ENCODE assay signal across 9 mouse cellular contexts in the genomic region with DNA sequence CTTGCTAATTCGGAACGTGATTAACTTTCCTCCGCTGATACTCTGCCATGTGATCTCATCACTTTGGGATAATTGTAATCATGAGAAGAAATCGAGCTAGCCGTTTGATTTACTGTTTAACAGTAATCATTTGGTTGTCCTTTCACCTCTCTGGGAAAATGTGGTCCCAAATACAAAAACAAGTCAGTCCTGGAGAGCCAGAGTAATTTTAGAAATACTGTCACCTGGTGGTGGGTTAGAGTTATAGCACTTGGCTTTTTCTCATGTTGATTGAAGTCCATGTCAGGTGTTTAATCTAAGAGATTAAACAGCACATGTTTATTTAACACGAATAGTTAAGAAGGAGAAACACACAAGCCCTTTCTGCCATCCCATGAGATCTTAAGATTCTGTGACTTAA.
DNase-seq lines count a peak whose midpoint lies in the region; ATAC-seq and TF ChIP-seq lines count a peak whose summit lies in the region.
"Had no signal": no experiment of that assay in that cellular context is flagged by ENCODE, and none has a peak within 500 bp of the region (broad histone marks: within the 10 kb centered on the region; RNA-seq: fewer than 3 reads in every experiment).

No protein-coding gene starts in this region.

- TF ChIP-seq CTCF in cerebellum, adult 2 months (IDR thresholded peaks at IDR 0.05; ENCODE audit: borderline replicate concordance, insufficient read depth, low read depth, low read length), result peak; percentile 25; the same call in 1 of the 2 replicates
- TF ChIP-seq CTCF in kidney, adult 2 months (conservative IDR thresholded peaks at IDR 0.05; ENCODE audit: insufficient read depth, insufficient read length, low read depth, low read length), result no peak

- no peak overlapping the region for H3K4me2 ChIP-seq in midbrain, embryonic 14.5 days (ENCODE audit: low read length)
- H3K4me2 ChIP-seq in midbrain, embryonic 13.5 days (replicated peaks), result no peak overlapping the region

- no peaks in the 10 kb centered on the region for H3K9me3 ChIP-seq in midbrain, embryonic 14.5 days (ENCODE audit: control insufficient read depth, low read length)
- no peaks in the 10 kb centered on the region for H3K9me3 ChIP-seq in midbrain, embryonic 13.5 days

- no peaks in the 10 kb centered on the region for H3K4me1 ChIP-seq in cerebellum, adult 2 months (ENCODE audit: control insufficient read depth, insufficient read depth, low read length)
- no peaks in the 10 kb centered on the region for H3K4me1 ChIP-seq in kidney, adult 2 months (ENCODE audit: control insufficient read depth, insufficient read depth, low read length)
- H3K4me1 ChIP-seq in midbrain, embryonic 14.5 days (ENCODE audit: control insufficient read depth, insufficient read depth, low read length), result no peaks in the 10 kb centered on the region
- no peaks in the 10 kb centered on the region for H3K4me1 ChIP-seq in midbrain, embryonic 13.5 days (replicated peaks)

- TF ChIP-seq POLR2A in cerebellum, adult 2 months (IDR thresholded peaks at IDR 0.05; ENCODE audit: borderline replicate concordance, insufficient read depth, low read length), result no peak
- TF ChIP-seq POLR2A in kidney, adult 2 months (IDR thresholded peaks at IDR 0.05; ENCODE audit: low read depth, low read length), result no peak

- H3K36me3 ChIP-seq in kidney, adult 2 months (ENCODE audit: control insufficient read depth, insufficient read depth, low read length), result no peaks in the 10 kb centered on the region
- no peaks in the 10 kb centered on the region for H3K36me3 ChIP-seq in midbrain, embryonic 14.5 days (ENCODE audit: control insufficient read depth, insufficient read depth, low read length)
- H3K36me3 ChIP-seq in midbrain, embryonic 13.5 days, result no peaks in the 10 kb centered on the region

- no peak overlapping the region for H3K27ac ChIP-seq in cerebellum, adult 2 months (ENCODE audit: insufficient read depth, low read length)
- H3K27ac ChIP-seq in kidney, adult 2 months (ENCODE audit: insufficient read depth, low read depth, low read length), result no peak overlapping the region
- H3K27ac ChIP-seq in midbrain, embryonic 14.5 days (replicated peaks; ENCODE audit: low read depth, low read length), result no peak overlapping the region
- H3K27ac ChIP-seq in midbrain, embryonic 13.5 days, result no peak overlapping the region

- ATAC-seq in midbrain, embryonic 14.5 days (ENCODE audit: low FRiP score, low TSS enrichment), result no peak
- no peak for ATAC-seq in midbrain, embryonic 13.5 days

- H3K9ac ChIP-seq in midbrain, embryonic 14.5 days (replicated peaks; ENCODE audit: low read length), result no peak overlapping the region
- no peak overlapping the region for H3K9ac ChIP-seq in midbrain, embryonic 13.5 days (replicated peaks)

- DNase-seq in cerebellum, adult 2 months, result peak in 1 of 2 experiments; percentile 42
- no peak for DNase-seq in cerebellum, adult 11 months
- DNase-seq in kidney, adult 2 months, result peak; percentile 2
- DNase-seq in kidney, postnatal 25 days, result no peak
- peak; percentile 73 for DNase-seq in midbrain, embryonic 14.5 days
- no peak for DNase-seq in adrenal gland, postnatal 25 days
- no peak for DNase-seq in right cerebral cortex, postnatal 4 days
- DNase-seq: thymus, postnatal 36 days had no signal

- no peak overlapping the region for H3K4me3 ChIP-seq in cerebellum, adult 2 months (replicated peaks; ENCODE audit: insufficient read depth, low read depth, low read length)
- H3K4me3 ChIP-seq in kidney, adult 2 months (ENCODE audit: insufficient read depth, low read depth, low read length), result no peak overlapping the region
- no peak overlapping the region for H3K4me3 ChIP-seq in midbrain, embryonic 14.5 days (replicated peaks; ENCODE audit: low read depth, low read length)
- no peak overlapping the region for H3K4me3 ChIP-seq in midbrain, embryonic 13.5 days (replicated peaks)

- 57% methylated on average over 6 of the region's 6 CpGs for WGBS in cerebellum, adult 2 months
- 19% methylated on average over 6 of the region's 6 CpGs for WGBS in kidney, adult 2 months
- 57% methylated on average over 6 of the region's 6 CpGs for WGBS in midbrain, embryonic 14.5 days
- 61% methylated on average over 6 of the region's 6 CpGs for whole genome bisulfite sequencing in midbrain, embryonic 13.5 days

- no peaks in the 10 kb centered on the region for H3K27me3 ChIP-seq in cerebellum, adult 2 months (ENCODE audit: control insufficient read depth, insufficient read depth, low read length)
- no peaks in the 10 kb centered on the region for H3K27me3 ChIP-seq in kidney, adult 2 months (replicated peaks; ENCODE audit: control insufficient read depth, insufficient read depth, low read length)
- no peaks in the 10 kb centered on the region for H3K27me3 ChIP-seq in midbrain, embryonic 14.5 days (ENCODE audit: control insufficient read depth, insufficient read depth, low read length)
- H3K27me3 ChIP-seq in midbrain, embryonic 13.5 days, result no peaks in the 10 kb centered on the region

Comparison
In these comparisons a context has a peak if more than half of its experiments do, and no peak if none do; other contexts are left out.
1. DNase-seq: peak in kidney, adult 2 months (single experiment) and midbrain, embryonic 14.5 days (single experiment); none in cerebellum, adult 11 months (single experiment), kidney, postnatal 25 days (0 of 2), adrenal gland, postnatal 25 days (single experiment) and right cerebral cortex, postnatal 4 days (single experiment).